22 mouse cellular contexts compared by ENCODE assay signal in the genomic region with DNA sequence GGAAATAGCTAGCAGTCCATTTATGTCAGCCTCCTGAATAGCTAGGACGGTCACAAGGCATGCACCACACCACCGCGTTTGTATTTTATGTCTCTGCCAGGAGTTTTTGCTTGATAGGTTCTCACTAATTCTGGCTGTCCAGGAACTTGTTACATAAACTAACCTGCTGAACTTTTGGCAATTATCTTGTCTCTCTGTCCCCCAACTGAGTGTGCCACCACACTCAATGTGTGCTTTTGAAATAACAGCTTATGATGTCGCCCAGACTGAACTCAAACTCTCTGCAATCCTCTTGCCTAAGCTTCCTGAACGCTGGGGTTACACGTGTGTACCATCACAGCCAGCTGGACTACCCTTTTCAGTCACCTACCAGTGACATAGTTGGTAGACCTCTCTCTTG. TPM values are rescaled to one million over a fixed set of nuclear protein-coding genes. Genes with fewer than 3 reads are reported as not detected.
DNase-seq lines count a peak whose midpoint lies in the region; ATAC-seq and TF ChIP-seq lines count a peak whose summit lies in the region.
"Had no signal": no experiment of that assay in that cellular context is flagged by ENCODE, and none has a peak within 500 bp of the region (broad histone marks: within the 10 kb centered on the region; RNA-seq: fewer than 3 reads in every experiment).

No protein-coding gene starts in this region.

- 0 out of 2 replicates have a peak overlapping the region, but pooled peaks have one; percentile 62 for H3K4me3 ChIP-seq in hindbrain, embryonic 10.5 days
- no peak overlapping the region for H3K4me3 ChIP-seq in hindbrain, embryonic 12.5 days
- H3K4me3 ChIP-seq in liver, adult 2 months (ENCODE audit: insufficient read depth, low read depth, low read length): no peak overlapping the region

- H3K4me2 ChIP-seq in hindbrain, embryonic 12.5 days (replicated peaks): no peak overlapping the region

- peaks cover 16% of the 10 kb centered on the region for H3K9me3 ChIP-seq in hindbrain, embryonic 10.5 days
- H3K9me3 ChIP-seq in hindbrain, embryonic 12.5 days (replicated peaks): no peaks in the 10 kb centered on the region
- H3K9me3 ChIP-seq: embryonic facial prominence, embryonic 15.5 days; forebrain, embryonic 15.5 days; heart, embryonic 15.5 days; hindbrain, embryonic 15.5 days; intestine, embryonic 15.5 days had no signal

- no peak overlapping the region for H3K27ac ChIP-seq in hindbrain, embryonic 10.5 days
- H3K27ac ChIP-seq in hindbrain, embryonic 12.5 days: no peak overlapping the region
- peak overlapping the region; percentile 36; the same call in 1 of the 2 replicates for H3K27ac ChIP-seq in liver, adult 2 months (replicated peaks; ENCODE audit: insufficient read depth, low read depth, low read length)
- H3K27ac ChIP-seq: embryonic facial prominence, embryonic 12.5 days; embryonic facial prominence, embryonic 15.5 days; forebrain, embryonic 15.5 days; heart, embryonic 15.5 days; hindbrain, embryonic 15.5 days; intestine, embryonic 15.5 days had no signal

- H3K27me3 ChIP-seq in hindbrain, embryonic 10.5 days (ENCODE audit: insufficient read depth, poor library complexity, severe bottlenecking): peaks cover 55% of the 10 kb centered on the region
- H3K27me3 ChIP-seq in hindbrain, embryonic 12.5 days: peaks cover 53% of the 10 kb centered on the region
- H3K27me3 ChIP-seq in liver, adult 2 months (ENCODE audit: control insufficient read depth, insufficient read depth, low read length): peaks cover 7% of the 10 kb centered on the region

- H3K9ac ChIP-seq in hindbrain, embryonic 12.5 days: no peak overlapping the region
- H3K9ac ChIP-seq in liver, adult 2 months (ENCODE audit: low read depth, low read length): no peak overlapping the region
- H3K9ac ChIP-seq: embryonic facial prominence, embryonic 15.5 days; forebrain, embryonic 15.5 days; heart, embryonic 12.5 days; heart, embryonic 15.5 days; hindbrain, embryonic 15.5 days; intestine, embryonic 15.5 days had no signal

- WGBS in hindbrain, embryonic 10.5 days: 75% methylated on average over 6 of the region's 6 CpGs
- 73% methylated on average over 6 of the region's 6 CpGs for WGBS in hindbrain, embryonic 12.5 days
- whole genome bisulfite sequencing in liver, adult 2 months: 29% methylated on average over 6 of the region's 6 CpGs

- peaks cover 29% of the 10 kb centered on the region for H3K4me1 ChIP-seq in hindbrain, embryonic 10.5 days (replicated peaks)
- H3K4me1 ChIP-seq in hindbrain, embryonic 12.5 days: peaks cover 20% of the 10 kb centered on the region
- peaks cover 21% of the 10 kb centered on the region for H3K4me1 ChIP-seq in liver, adult 2 months (ENCODE audit: control insufficient read depth, insufficient read depth, low read length)

- no peak for TF ChIP-seq POLR2A in liver, adult 2 months (IDR thresholded peaks at IDR 0.05; ENCODE audit: extremely low read depth, insufficient read depth, low read length)

- no peak for ATAC-seq in hindbrain, embryonic 12.5 days (ENCODE audit: low FRiP score)
- ATAC-seq: activated CD4-positive, CD25-positive, alpha-beta regulatory T cell, adult 4 months; forebrain, embryonic 15.5 days; intestine, embryonic 15.5 days had no signal

- 0 out of 2 replicates have a peak, but pooled peaks cover under 1% of the 10 kb centered on the region for H3K79me2 ChIP-seq in liver, adult 2 months (ENCODE audit: control insufficient read depth, insufficient read depth, low read length)

- TF ChIP-seq CTCF in liver, adult 2 months (IDR thresholded peaks at IDR 0.05; ENCODE audit: low read depth, low read length): no peak

- DNase-seq in cerebellum, adult 11 months: peak; percentile 17
- DNase-seq in cerebellum, postnatal 14 days: no peak
- peak; percentile 46 for DNase-seq in cerebellum, adult 9-11 months
- no peak for DNase-seq in cerebellum, postnatal 36 days
- no peak for DNase-seq in hindbrain, embryonic 10.5 days (ENCODE audit: low spot score)
- DNase-seq in liver, adult 2 months (ENCODE audit: extremely low read depth, low read depth, low spot score): peak; percentile 78
- DNase-seq in liver: no peak
- DNase-seq: adrenal gland, adult 8-10 months; gastrocnemius, postnatal 10 days; gastrocnemius, postnatal 36 days; heart, postnatal 10 days; heart, postnatal 36 days; kidney, adult 18-20 months had no signal

- H3K36me3 ChIP-seq in hindbrain, embryonic 10.5 days: no peaks in the 10 kb centered on the region
- H3K36me3 ChIP-seq in hindbrain, embryonic 12.5 days: no peaks in the 10 kb centered on the region
- no peaks in the 10 kb centered on the region for H3K36me3 ChIP-seq in liver, adult 2 months (ENCODE audit: control insufficient read depth, insufficient read depth, low read length)
- H3K36me3 ChIP-seq: embryonic facial prominence, embryonic 12.5 days; embryonic facial prominence, embryonic 15.5 days; forebrain, embryonic 15.5 days; heart, embryonic 12.5 days; heart, embryonic 15.5 days; hindbrain, embryonic 15.5 days; intestine, embryonic 15.5 days had no signal

RNA-seq across cellular contexts. Expression of gene Ube2m, which starts 4.4 kb away (rescaled TPM):
- 126 and 157 TPM in 2 replicates for polyA plus RNA-seq in hindbrain, embryonic 10.5 days (2016; fragmentation: Nextera tagmentation; extraction: Ambion mirVana)
- polyA plus RNA-seq in hindbrain, embryonic 12.5 days (2016; fragmentation: Nextera tagmentation; extraction: Ambion mirVana): 173 and 180 TPM in 2 replicates
- 41.2 and 59.5 TPM in 2 replicates for total RNA-seq in liver, adult 2 months (2014; rRNA removed)
- 71.5 and 82.7 TPM in 2 replicates for polyA plus RNA-seq in liver, adult 2 months (2012; rRNA removed)

RNA-seq across cellular contexts. Expression of gene Chmp2a, which starts 7.9 kb away (rescaled TPM):
- polyA plus RNA-seq in hindbrain, embryonic 10.5 days (2016; fragmentation: Nextera tagmentation; extraction: Ambion mirVana): 113 and 144 TPM in 2 replicates
- polyA plus RNA-seq in hindbrain, embryonic 12.5 days (2016; fragmentation: Nextera tagmentation; extraction: Ambion mirVana): 148 and 152 TPM in 2 replicates
- 109 and 149 TPM in 2 replicates for total RNA-seq in liver, adult 2 months (2014; rRNA removed)
- polyA plus RNA-seq in liver, adult 2 months (2012; rRNA removed): 62.8 and 76.5 TPM in 2 replicates

RNA-seq across cellular contexts. Expression of gene Mzf1, which starts 12.1 kb away (rescaled TPM):
- polyA plus RNA-seq in hindbrain, embryonic 10.5 days (2016; fragmentation: Nextera tagmentation; extraction: Ambion mirVana): 2.8 and 4.4 TPM in 2 replicates
- 4.9 and 5.7 TPM in 2 replicates for polyA plus RNA-seq in hindbrain, embryonic 12.5 days (2016; fragmentation: Nextera tagmentation; extraction: Ambion mirVana)
- total RNA-seq in liver, adult 2 months (2014; rRNA removed): 0.18 and 0.40 TPM in 2 replicates
- polyA plus RNA-seq in liver, adult 2 months (2012; rRNA removed): 0.41 and 0.54 TPM in 2 replicates

RNA-seq across cellular contexts. Expression of gene Zbtb45, which starts 32.7 kb away (rescaled TPM):
- polyA plus RNA-seq in hindbrain, embryonic 10.5 days (2016; fragmentation: Nextera tagmentation; extraction: Ambion mirVana): 31.3 and 34.4 TPM in 2 replicates
- 32.6 and 35.0 TPM in 2 replicates for polyA plus RNA-seq in hindbrain, embryonic 12.5 days (2016; fragmentation: Nextera tagmentation; extraction: Ambion mirVana)
- total RNA-seq in liver, adult 2 months (2014; rRNA removed): 0.28 and 1.2 TPM in 2 replicates
- polyA plus RNA-seq in liver, adult 2 months (2012; rRNA removed): 4.5 TPM in 2 replicates

RNA-seq across cellular contexts. Expression of gene Trim28, which starts 43.6 kb away (rescaled TPM):
- 373 and 399 TPM in 2 replicates for polyA plus RNA-seq in hindbrain, embryonic 10.5 days (2016; fragmentation: Nextera tagmentation; extraction: Ambion mirVana)
- polyA plus RNA-seq in hindbrain, embryonic 12.5 days (2016; fragmentation: Nextera tagmentation; extraction: Ambion mirVana): 356 and 380 TPM in 2 replicates
- 67.7 and 69.4 TPM in 2 replicates for total RNA-seq in liver, adult 2 months (2014; rRNA removed)
- polyA plus RNA-seq in liver, adult 2 months (2012; rRNA removed): 98.0 and 114 TPM in 2 replicates

Comparison
In these comparisons a context has a peak if more than half of its experiments do, and no peak if none do; other contexts are left out.
1. DNase-seq: peak in cerebellum, adult 11 months (single experiment), cerebellum, adult 9-11 months (single experiment) and liver, adult 2 months (single experiment); none in cerebellum, postnatal 14 days (0 of 2), cerebellum, postnatal 36 days (0 of 2), hindbrain, embryonic 10.5 days (single experiment) and liver (single experiment).